Mouse (Mus musculus): ENCODE measurements around the gene Kcnh1. TPM values are rescaled to one million over a fixed set of nuclear protein-coding genes. Genes with fewer than 3 reads are reported as not detected.
A peak's percentile ranks its signal among the peaks of the same experiment; 100 is the strongest.

The Kcnh1 gene
- polyA plus RNA-seq, 1 experiment from 2014 or later, result not detected

DNA sequence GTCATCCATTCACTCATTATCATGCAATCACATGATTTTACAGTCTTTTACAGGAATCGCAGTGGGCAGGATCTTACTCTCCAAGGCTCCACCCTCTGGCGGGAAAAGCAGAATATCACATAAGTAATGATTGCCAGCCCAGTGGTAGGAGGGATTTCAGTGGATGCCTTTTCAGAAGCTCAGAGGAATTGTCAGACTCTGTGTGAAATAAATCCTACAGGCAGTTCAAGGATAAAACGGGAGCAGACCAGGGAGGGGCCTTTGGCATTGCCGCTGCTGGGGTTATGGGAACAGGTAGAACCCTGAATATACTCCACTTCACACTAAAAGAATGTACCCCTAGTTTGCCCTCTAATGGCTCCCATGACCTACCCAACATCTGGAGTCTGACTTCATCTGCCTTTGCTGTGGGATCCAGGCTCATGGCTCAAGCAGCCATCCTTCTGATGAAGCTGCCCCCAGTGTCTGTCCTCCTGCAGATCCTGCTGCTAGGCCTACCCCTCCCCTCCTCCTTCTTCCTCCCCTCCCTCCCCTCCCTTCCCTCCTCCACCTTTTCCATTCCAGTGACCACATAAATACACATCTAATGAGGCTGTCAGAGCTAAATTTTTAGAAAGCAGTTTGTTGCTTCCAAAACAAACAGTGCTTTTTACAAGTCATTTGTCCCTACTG, 181.5 kb downstream of the Kcnh1 start:
- Histone ChIP-seq H3K9ac (replicated peaks) (no peak overlapping the region), H3K4me1 (ENCODE audit: insufficient read depth) (no peaks in the 10 kb centered on the region), H3K4me2 (ENCODE audit: low read depth, low read length) (no peak overlapping the region), H3K36me3 (replicated peaks; ENCODE audit: insufficient read depth, low read length) (no peaks in the 10 kb centered on the region), H3K4me3 (ENCODE audit: low read depth, low read length) (no peak overlapping the region), H3K27ac (ENCODE audit: low read depth) (no peak overlapping the region), H3K27me3 (ENCODE audit: insufficient read depth, low read length) (peaks cover 25% of the 10 kb centered on the region), H3K9me3 (ENCODE audit: low read length) (peaks cover 6% of the 10 kb centered on the region)
- WGBS (ENCODE audit: insufficient replicate concordance), result 80% methylated on average over 4 of the region's 4 CpGs
- ATAC-seq (no peak), DNase-seq (no peak)
- TF ChIP-seq EP300 (IDR thresholded peaks at IDR 0.05; ENCODE audit: low read depth), result no peak
- no peak for TF ChIP-seq CTCF (IDR thresholded peaks at IDR 0.05; ENCODE audit: low read depth)

DNA sequence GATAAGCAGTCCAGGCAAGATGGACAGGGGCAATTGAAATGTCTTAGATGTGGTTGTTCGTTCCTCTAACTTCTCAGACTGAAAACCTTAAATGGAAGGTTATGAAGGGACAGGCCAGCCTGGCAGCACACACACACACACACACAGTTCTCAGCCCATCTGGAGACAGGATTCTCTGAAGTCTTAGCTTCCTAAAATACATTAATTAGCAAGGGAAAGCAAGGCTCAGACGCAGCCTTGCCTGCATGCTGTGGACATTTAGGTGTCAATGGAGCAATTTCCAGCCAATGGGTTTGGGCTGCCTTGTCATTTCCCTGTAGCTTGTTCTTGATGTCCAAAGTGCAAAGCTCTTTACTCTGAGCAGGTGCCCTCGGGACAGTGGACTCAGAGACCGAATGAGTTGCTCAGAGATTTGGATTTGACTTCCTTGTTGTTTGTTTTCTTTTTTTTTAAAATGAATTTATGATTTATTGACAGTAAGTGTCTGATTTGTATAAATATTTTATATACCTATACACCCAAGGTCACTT, 188.0 kb downstream of the Kcnh1 start:
- Histone ChIP-seq H3K9me3 (ENCODE audit: low read length) (no peaks in the 10 kb centered on the region), H3K27ac (ENCODE audit: low read depth) (no peak overlapping the region), H3K36me3 (replicated peaks; ENCODE audit: insufficient read depth, low read length) (no peaks in the 10 kb centered on the region), H3K4me2 (ENCODE audit: low read depth, low read length) (no peak overlapping the region), H3K4me1 (ENCODE audit: insufficient read depth) (no peaks in the 10 kb centered on the region), H3K27me3 (ENCODE audit: insufficient read depth, low read length) (peaks cover 31% of the 10 kb centered on the region), H3K9ac (replicated peaks) (no peak overlapping the region), H3K4me3 (ENCODE audit: low read depth, low read length) (no peak overlapping the region)
- no peak for DNase-seq
- no peak for TF ChIP-seq CTCF (IDR thresholded peaks at IDR 0.05; ENCODE audit: low read depth)
- no peak for TF ChIP-seq EP300 (IDR thresholded peaks at IDR 0.05; ENCODE audit: low read depth)
- WGBS (ENCODE audit: insufficient replicate concordance), result 66% methylated on average over 4 of the region's 4 CpGs
- no peak for ATAC-seq

DNA sequence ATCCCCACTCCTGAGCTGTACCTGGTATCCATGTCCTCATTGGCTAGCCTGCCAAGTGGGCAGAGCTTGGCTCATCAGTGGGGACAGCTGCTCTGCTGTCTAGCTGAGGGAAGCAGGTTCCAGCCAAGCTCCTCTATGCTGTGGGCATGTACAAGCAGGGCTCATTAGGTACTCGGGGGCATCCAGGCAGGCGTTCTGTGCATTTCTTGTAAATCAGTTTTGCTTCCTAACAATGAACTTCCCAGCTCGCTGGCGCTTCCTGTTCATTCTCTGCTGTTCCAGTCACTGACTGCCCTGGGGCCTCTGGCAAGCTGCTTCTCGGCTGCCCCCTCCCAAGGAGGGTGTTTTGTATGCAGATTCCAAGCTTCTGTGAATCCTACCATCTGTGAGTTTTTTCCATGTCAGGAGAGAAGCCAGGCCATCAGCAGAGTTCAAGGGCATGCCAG, 190.0 kb downstream of the Kcnh1 start:
- Histone ChIP-seq H3K4me2 (ENCODE audit: low read depth, low read length) (no peak overlapping the region), H3K27ac (ENCODE audit: low read depth) (no peak overlapping the region), H3K4me1 (ENCODE audit: insufficient read depth) (no peaks in the 10 kb centered on the region), H3K9me3 (ENCODE audit: low read length) (no peaks in the 10 kb centered on the region), H3K9ac (replicated peaks) (no peak overlapping the region), H3K27me3 (ENCODE audit: insufficient read depth, low read length) (peaks cover 24% of the 10 kb centered on the region), H3K36me3 (replicated peaks; ENCODE audit: insufficient read depth, low read length) (no peaks in the 10 kb centered on the region), H3K4me3 (ENCODE audit: low read depth, low read length) (no peak overlapping the region)
- WGBS (ENCODE audit: insufficient replicate concordance), result 46% methylated on average over 5 of the region's 5 CpGs
- TF ChIP-seq EP300 (IDR thresholded peaks at IDR 0.05; ENCODE audit: low read depth) (no peak), CTCF (IDR thresholded peaks at IDR 0.05; ENCODE audit: low read depth) (no peak)
- ATAC-seq, result no peak
- DNase-seq, result no peak

DNA sequence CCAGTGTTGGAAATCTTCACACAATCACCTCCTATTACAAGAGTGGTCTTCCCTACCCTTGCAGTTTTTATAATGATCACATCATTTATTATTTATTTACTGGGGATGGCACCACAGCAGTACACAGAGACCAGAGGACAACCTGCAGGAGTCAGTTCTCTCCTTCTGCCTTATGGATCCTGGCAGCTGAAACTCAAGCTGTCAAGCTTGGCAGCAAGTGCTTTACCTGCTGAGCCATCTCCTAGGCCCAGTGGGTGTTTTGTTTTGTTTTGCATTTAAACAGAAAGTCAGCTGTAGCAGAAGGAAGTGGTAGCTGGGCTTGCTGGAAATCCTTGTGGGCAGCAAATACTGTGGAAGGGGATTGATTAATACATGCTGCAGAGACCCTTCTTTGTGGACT, 197.1 kb downstream of the Kcnh1 start:
- Histone ChIP-seq H3K4me3 (ENCODE audit: low read depth, low read length) (no peak overlapping the region), H3K36me3 (replicated peaks; ENCODE audit: insufficient read depth, low read length) (no peaks in the 10 kb centered on the region), H3K27ac (ENCODE audit: low read depth) (no peak overlapping the region), H3K27me3 (ENCODE audit: insufficient read depth, low read length) (peaks cover 19% of the 10 kb centered on the region; the same call in 1 of the 2 replicates), H3K9me3 (ENCODE audit: low read length) (no peaks in the 10 kb centered on the region), H3K4me2 (ENCODE audit: low read depth, low read length) (no peak overlapping the region), H3K4me1 (ENCODE audit: insufficient read depth) (no peaks in the 10 kb centered on the region), H3K9ac (replicated peaks) (no peak overlapping the region)
- DNase-seq (no peak), ATAC-seq (no peak)
- TF ChIP-seq EP300 (IDR thresholded peaks at IDR 0.05; ENCODE audit: low read depth), result no peak
- TF ChIP-seq CTCF (IDR thresholded peaks at IDR 0.05; ENCODE audit: low read depth), result no peak

GRCm38 (mm10) chr1:192391041-192391440, 200.5 kb downstream of the Kcnh1 start:
- Histone ChIP-seq H3K27ac (ENCODE audit: low read depth) (no peak overlapping the region), H3K4me3 (ENCODE audit: low read depth, low read length) (no peak overlapping the region), H3K9ac (replicated peaks) (no peak overlapping the region), H3K36me3 (replicated peaks; ENCODE audit: insufficient read depth, low read length) (no peaks in the 10 kb centered on the region), H3K27me3 (ENCODE audit: insufficient read depth, low read length) (peaks cover 24% of the 10 kb centered on the region), H3K4me2 (ENCODE audit: low read depth, low read length) (no peak overlapping the region), H3K4me1 (ENCODE audit: insufficient read depth) (no peaks in the 10 kb centered on the region), H3K9me3 (ENCODE audit: low read length) (no peaks in the 10 kb centered on the region)
- ATAC-seq, result no peak
- DNase-seq, result no peak
- TF ChIP-seq CTCF (IDR thresholded peaks at IDR 0.05; ENCODE audit: low read depth) (no peak), EP300 (IDR thresholded peaks at IDR 0.05; ENCODE audit: low read depth) (no peak)
- 61% methylated on average over 7 of the region's 7 CpGs for WGBS (ENCODE audit: insufficient replicate concordance)

GRCm38 (mm10) chr1:192392232-192392631, 201.7 kb downstream of the Kcnh1 start:
- WGBS (ENCODE audit: insufficient replicate concordance), result 42% methylated on average over 2 of the region's 2 CpGs

More at GRCm38 (mm10) chr1:192392232-192392631, 201.7 kb downstream of the Kcnh1 start:
- no peak overlapping the region for H3K27ac ChIP-seq (ENCODE audit: low read depth)
- peaks cover 22% of the 10 kb centered on the region for H3K27me3 ChIP-seq (ENCODE audit: insufficient read depth, low read length)
- H3K4me1 ChIP-seq (ENCODE audit: insufficient read depth), result no peaks in the 10 kb centered on the region
- H3K36me3 ChIP-seq (replicated peaks; ENCODE audit: insufficient read depth, low read length), result no peaks in the 10 kb centered on the region
- TF ChIP-seq EP300 (IDR thresholded peaks at IDR 0.05; ENCODE audit: low read depth), result no peak
- TF ChIP-seq CTCF (IDR thresholded peaks at IDR 0.05; ENCODE audit: low read depth), result no peak
- ATAC-seq, result peak; percentile 64
- no peaks in the 10 kb centered on the region for H3K9me3 ChIP-seq (ENCODE audit: low read length)
- H3K4me3 ChIP-seq (ENCODE audit: low read depth, low read length), result no peak overlapping the region
- no peak overlapping the region for H3K4me2 ChIP-seq (ENCODE audit: low read depth, low read length)
- no peak overlapping the region for H3K9ac ChIP-seq (replicated peaks)
- no peak for DNase-seq

Measured in liver, postnatal 0 days (tissue).